ENCODE assay signal across 8 mouse cellular contexts in the genomic region with DNA sequence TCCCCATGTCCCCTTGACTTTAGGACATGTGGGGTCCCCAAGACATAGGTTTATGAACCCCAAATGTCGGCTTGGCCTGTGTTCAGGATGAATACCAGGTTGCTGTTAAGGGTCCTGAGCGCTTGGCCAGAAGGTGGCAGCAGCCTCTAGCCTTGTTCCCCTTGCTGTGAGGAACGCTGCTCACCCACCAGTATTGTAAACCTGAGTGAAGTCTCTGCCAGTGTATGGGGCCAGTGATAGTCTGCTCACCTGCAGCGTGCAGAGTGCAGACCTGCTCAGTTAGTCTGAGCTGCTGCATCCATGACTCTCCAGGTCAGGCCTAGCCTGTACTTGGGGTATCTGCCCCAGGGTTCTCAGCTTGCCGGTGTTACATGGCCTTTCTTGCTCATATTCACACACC. TPM values are rescaled to one million over a fixed set of nuclear protein-coding genes. Genes with fewer than 3 reads are reported as not detected.
DNase-seq lines count a peak whose midpoint lies in the region; ATAC-seq and TF ChIP-seq lines count a peak whose summit lies in the region.

No protein-coding gene starts in this region.

- ATAC-seq in hindbrain, embryonic 13.5 days (ENCODE audit: low FRiP score), result peak; percentile 65; the same call in 1 of the 2 replicates
- ATAC-seq in lung, postnatal 0 days, result peak; percentile 43

- peak; percentile 79 to 96 (median 88) for TF ChIP-seq CTCF in MEL (IDR thresholded peaks at IDR 0.05 in 2 of 3, conservative IDR thresholded peaks at IDR 0.05 in 1 of 3; ENCODE audit: control insufficient read depth in 1 of 3, insufficient read depth in 1 of 3, low read depth in 2 of 3, low read length in 3 of 3, poor library complexity in 1 of 3, severe bottlenecking in 1 of 3)
- TF ChIP-seq CTCF in lung, postnatal 0 days (IDR thresholded peaks at IDR 0.05), result peak; percentile 89

- H3K79me2 ChIP-seq in MEL (ENCODE audit: control insufficient read depth, insufficient read depth, low read length, poor library complexity), result no peaks in the 10 kb centered on the region

- no peaks in the 10 kb centered on the region for H3K27me3 ChIP-seq in MEL (ENCODE audit: control insufficient read depth in 1 of 2, insufficient read depth in 2 of 2, low read length in 2 of 2)
- H3K27me3 ChIP-seq in hindbrain, embryonic 13.5 days, result peaks cover 38% of the 10 kb centered on the region
- H3K27me3 ChIP-seq in lung, postnatal 0 days (replicated peaks; ENCODE audit: insufficient read depth, low read length), result no peaks in the 10 kb centered on the region

- H3K9ac ChIP-seq in MEL (ENCODE audit: control insufficient read depth, low read depth, low read length, poor library complexity, severe bottlenecking), result no peak overlapping the region; the same call in 1 of the 2 replicates
- H3K9ac ChIP-seq in hindbrain, embryonic 13.5 days, result no peak overlapping the region
- H3K9ac ChIP-seq in lung, postnatal 0 days (replicated peaks; ENCODE audit: low read depth), result no peak overlapping the region

- TF ChIP-seq RAD21 in MEL (IDR thresholded peaks at IDR 0.05; ENCODE audit: low read depth, low read length), result peak; percentile 94

- TF ChIP-seq POLR2A in MEL (IDR thresholded peaks at IDR 0.05; ENCODE audit: control insufficient read depth in 1 of 2, insufficient read depth in 1 of 2, low read depth in 1 of 2, low read length in 2 of 2, poor library complexity in 1 of 2), result no peak

- peak in 1 of 2 experiments; percentile 27; a peak in 1 of 4 replicates for TF ChIP-seq EP300 in MEL (IDR thresholded peaks at IDR 0.05; ENCODE audit: low read depth in 1 of 2, low read length in 2 of 2)
- TF ChIP-seq EP300 in lung, postnatal 0 days (IDR thresholded peaks at IDR 0.05), result no peak

- peaks cover 20 to 38% of the 10 kb centered on the region in 2 experiments for H3K4me1 ChIP-seq in MEL (ENCODE audit: control insufficient read depth in 1 of 2, insufficient read depth in 2 of 2, low read length in 2 of 2)
- H3K4me1 ChIP-seq in hindbrain, embryonic 13.5 days (replicated peaks), result peaks cover 25% of the 10 kb centered on the region
- H3K4me1 ChIP-seq in lung, postnatal 0 days (ENCODE audit: insufficient read depth, low read depth, low read length), result peaks cover 19% of the 10 kb centered on the region; the same call in 1 of the 2 replicates

- H3K9me3 ChIP-seq in MEL (replicated peaks; ENCODE audit: insufficient read depth, low read length), result no peaks in the 10 kb centered on the region
- H3K9me3 ChIP-seq in hindbrain, embryonic 13.5 days, result no peaks in the 10 kb centered on the region
- H3K9me3 ChIP-seq in lung, postnatal 0 days (ENCODE audit: low read length), result no peaks in the 10 kb centered on the region

- H3K27ac ChIP-seq in MEL (ENCODE audit: control insufficient read depth, low read depth, low read length), result no peak overlapping the region
- no peak overlapping the region for H3K27ac ChIP-seq in hindbrain, embryonic 13.5 days
- no peak overlapping the region for H3K27ac ChIP-seq in lung, postnatal 0 days (ENCODE audit: low read length)

- H3K36me3 ChIP-seq in MEL (ENCODE audit: control insufficient read depth in 1 of 2, insufficient read depth in 2 of 2, low read length in 2 of 2), result peaks cover 0 to 17% of the 10 kb centered on the region in 2 experiments; a peak in 2 of 4 replicates
- no peaks in the 10 kb centered on the region for H3K36me3 ChIP-seq in hindbrain, embryonic 13.5 days
- no peaks in the 10 kb centered on the region for H3K36me3 ChIP-seq in lung, postnatal 0 days (ENCODE audit: insufficient read depth, low read length)

- 30% methylated on average over 5 of the region's 5 CpGs for WGBS in hindbrain, embryonic 13.5 days
- 25% methylated on average over 5 of the region's 5 CpGs for WGBS in lung, postnatal 0 days

- peak overlapping the region; percentile 59 to 81 for H3K4me3 ChIP-seq in MEL (ENCODE audit: control insufficient read depth in 1 of 2, insufficient read depth in 1 of 2, low read depth in 2 of 2, low read length in 2 of 2)
- no peak overlapping the region for H3K4me3 ChIP-seq in hindbrain, embryonic 13.5 days
- no peak overlapping the region for H3K4me3 ChIP-seq in lung, postnatal 0 days (ENCODE audit: low read depth, low read length)

- peak; percentile 88 for DNase-seq in MEL (ENCODE audit: low read depth, low spot score)
- DNase-seq in cerebellum, adult 8-10 months, result peak; percentile 29
- DNase-seq in frontal cortex, postnatal 25 days (ENCODE audit: low spot score in 2 of 2), result peak; percentile 68 to 76
- peak; percentile 75 to 80 for DNase-seq in layer of hippocampus, postnatal 14 days (ENCODE audit: low spot score in 2 of 2)
- peak; percentile 87 for DNase-seq in lung, postnatal 0 days (ENCODE audit: low spot score)
- peak; percentile 63 for DNase-seq in ovary, postnatal 36 days (ENCODE audit: low spot score)
- peak; percentile 89 to 90 for DNase-seq in thymus, postnatal 36 days

- H3K4me2 ChIP-seq in hindbrain, embryonic 13.5 days, result no peak overlapping the region; the same call in 1 of the 2 replicates
- peak overlapping the region; percentile 75 for H3K4me2 ChIP-seq in lung, postnatal 0 days (replicated peaks; ENCODE audit: low read depth, low read length)

TF ChIP-seq in MEL, 35 proteins besides CTCF, POLR2A, EP300 and RAD21:
- TF ChIP-seq SMC3 (IDR thresholded peaks at IDR 0.05; ENCODE audit: low read depth, low read length), result peak; percentile 95
- no peak for TF ChIP-seq USF2 (IDR thresholded peaks at IDR 0.05; ENCODE audit: borderline replicate concordance in 1 of 2, insufficient read depth in 1 of 2, low read depth in 1 of 2, low read length in 2 of 2)
- TF ChIP-seq POLR2AphosphoS5 (IDR thresholded peaks at IDR 0.05; ENCODE audit: borderline replicate concordance, low read depth, low read length), result no peak
- TF ChIP-seq ETS1 (IDR thresholded peaks at IDR 0.05; ENCODE audit: low read depth, low read length), result no peak
- peak; percentile 59; the same call in 1 of the 2 replicates for TF ChIP-seq SIN3A (IDR thresholded peaks at IDR 0.05; ENCODE audit: low read length)
- no peak for TF ChIP-seq USF1 (IDR thresholded peaks at IDR 0.05; ENCODE audit: low read depth, low read length)
- no peak for TF ChIP-seq MYB (IDR thresholded peaks at IDR 0.05; ENCODE audit: low read depth, low read length)
- 0 out of 2 replicates have a peak, but pooled peaks have one; percentile 20 for TF ChIP-seq BHLHE40 (IDR thresholded peaks at IDR 0.05; ENCODE audit: borderline replicate concordance, low read depth, low read length)
- 0 out of 2 replicates have a peak, but pooled peaks have one; percentile 28 for TF ChIP-seq TBP (IDR thresholded peaks at IDR 0.05; ENCODE audit: low read depth, low read length)
- no peak for TF ChIP-seq E2F4 (IDR thresholded peaks at IDR 0.05; ENCODE audit: borderline replicate concordance, low read depth, low read length)
- TF ChIP-seq MXI1 (IDR thresholded peaks at IDR 0.05; ENCODE audit: low read depth, low read length), result no peak
- TF ChIP-seq GATA1 (IDR thresholded peaks at IDR 0.05; ENCODE audit: low read depth, low read length), result 0 out of 2 replicates have a peak, but pooled peaks have one; percentile 3
- TF ChIP-seq MEF2A (IDR thresholded peaks at IDR 0.05; ENCODE audit: extremely low read depth, insufficient replicate concordance, low read depth, low read length, poor library complexity, severe bottlenecking), result no peak
- no peak for TF ChIP-seq MAFK (IDR thresholded peaks at IDR 0.05; ENCODE audit: borderline replicate concordance, low read depth, low read length)
- peak; percentile 40; the same call in 1 of the 2 replicates for TF ChIP-seq HCFC1 (IDR thresholded peaks at IDR 0.05; ENCODE audit: low read depth, low read length)
- TF ChIP-seq ZKSCAN1 (IDR thresholded peaks at IDR 0.05; ENCODE audit: low read depth, low read length), result no peak
- TF ChIP-seq JUND (IDR thresholded peaks at IDR 0.05; ENCODE audit: low read depth, low read length), result no peak
- no peak for TF ChIP-seq ZNF384 (IDR thresholded peaks at IDR 0.05; ENCODE audit: low read depth, low read length)
- 0 out of 2 replicates have a peak, but pooled peaks have one; percentile 16 for TF ChIP-seq ELF1 (IDR thresholded peaks at IDR 0.05; ENCODE audit: low read depth, low read length)
- TF ChIP-seq CHD2 (IDR thresholded peaks at IDR 0.05; ENCODE audit: low read length), result no peak
- peak; percentile 37; the same call in 1 of the 2 replicates for TF ChIP-seq TCF12 (IDR thresholded peaks at IDR 0.05; ENCODE audit: low read depth, low read length)
- no peak for TF ChIP-seq ZMIZ1 (IDR thresholded peaks at IDR 0.05; ENCODE audit: low read depth, low read length)
- TF ChIP-seq MAX (IDR thresholded peaks at IDR 0.05; ENCODE audit: low read length), result no peak
- no peak for TF ChIP-seq CHD1 (IDR thresholded peaks at IDR 0.05; ENCODE audit: low read depth, low read length)
- peak; percentile 96 for TF ChIP-seq ZC3H11A (IDR thresholded peaks at IDR 0.05; ENCODE audit: low read depth, low read length)
- no peak for TF ChIP-seq KAT2A (conservative IDR thresholded peaks at IDR 0.05; ENCODE audit: low read depth, low read length)
- TF ChIP-seq NELFE (IDR thresholded peaks at IDR 0.05; ENCODE audit: low read depth, low read length), result no peak

RNA-seq across cellular contexts. Expression of gene Ramp1, which starts 0.5 kb away (rescaled TPM):
- 2.6 and 5.6 TPM in 2 replicates for total RNA-seq in MEL (2012; rRNA removed)
- polyA plus RNA-seq in MEL (2012; ENCODE audit: insufficient read depth in 1 of 2, insufficient read length in 2 of 2, low read depth in 1 of 2, low replicate concordance in 2 of 2, missing spikeins in 1 of 2), result 1 to 10 TPM in 1 of 2 experiments, not detected in 1; 4.1 TPM
- 3.2 and 3.3 TPM in 2 replicates for polyA plus RNA-seq in hindbrain, embryonic 13.5 days (2015; fragmentation: Nextera tagmentation; extraction: Ambion mirVana)
- total RNA-seq in layer of hippocampus, postnatal 14 days (2021), result 10 to 100 TPM; 51.3 to 53.0 TPM
- polyA plus RNA-seq in lung, postnatal 0 days (2015; fragmentation: Nextera tagmentation; extraction: Ambion mirVana), result 33.8 and 49.4 TPM in 2 replicates

RNA-seq across cellular contexts. Expression of gene Rbm44, which starts 34.2 kb away (rescaled TPM):
- not detected in 2 replicates for total RNA-seq in MEL (2012; rRNA removed)
- polyA plus RNA-seq in MEL (2012; ENCODE audit: insufficient read depth in 1 of 2, insufficient read length in 2 of 2, low read depth in 1 of 2, low replicate concordance in 2 of 2, missing spikeins in 1 of 2), result not detected
- 0.16 and 0.23 TPM in 2 replicates for polyA plus RNA-seq in hindbrain, embryonic 13.5 days (2015; fragmentation: Nextera tagmentation; extraction: Ambion mirVana)
- total RNA-seq in layer of hippocampus, postnatal 14 days (2021), result not detected
- polyA plus RNA-seq in lung, postnatal 0 days (2015; fragmentation: Nextera tagmentation; extraction: Ambion mirVana), result 0.08 and 0.50 TPM in 2 replicates

Comparison
In these comparisons a context has a peak if more than half of its experiments do, and no peak if none do; other contexts are left out.
1. DNase-seq: peak in every context shown above with its lines; median percentile 90 in thymus, postnatal 36 days; 88 in MEL; 87 in lung, postnatal 0 days; 78 in layer of hippocampus, postnatal 14 days; 72 in frontal cortex, postnatal 25 days; 63 in ovary, postnatal 36 days; 29 in cerebellum, adult 8-10 months.
2. H3K4me3 ChIP-seq: peak in MEL (2 of 2); none in hindbrain, embryonic 13.5 days (single experiment) and lung, postnatal 0 days (single experiment).